Mouse (Mus musculus): Measurements from ENCODE around the gene Slc24a2.

The Slc24a2 gene

DNA sequence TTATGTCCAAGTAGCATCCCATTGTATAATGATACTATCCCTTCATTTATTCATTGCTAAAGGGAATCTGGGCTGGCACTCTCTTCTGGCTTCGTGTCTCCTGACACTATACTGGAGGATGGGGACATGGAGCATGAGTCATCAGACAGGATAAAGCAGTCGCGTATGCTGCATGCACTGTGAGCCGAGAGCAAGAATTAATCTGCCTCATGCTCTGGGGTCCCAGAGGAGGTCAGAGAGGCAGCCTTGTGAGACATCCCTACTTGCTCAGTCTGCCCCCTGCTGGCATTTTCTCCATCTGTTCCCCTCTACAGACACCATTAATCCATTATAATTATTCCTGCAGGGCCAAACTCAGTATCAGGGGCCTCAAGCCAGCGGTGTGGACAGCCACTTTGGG, 276.8 kb downstream of the Slc24a2 start:
- no peak for DNase-seq (ENCODE audit: low read depth)

DNA sequence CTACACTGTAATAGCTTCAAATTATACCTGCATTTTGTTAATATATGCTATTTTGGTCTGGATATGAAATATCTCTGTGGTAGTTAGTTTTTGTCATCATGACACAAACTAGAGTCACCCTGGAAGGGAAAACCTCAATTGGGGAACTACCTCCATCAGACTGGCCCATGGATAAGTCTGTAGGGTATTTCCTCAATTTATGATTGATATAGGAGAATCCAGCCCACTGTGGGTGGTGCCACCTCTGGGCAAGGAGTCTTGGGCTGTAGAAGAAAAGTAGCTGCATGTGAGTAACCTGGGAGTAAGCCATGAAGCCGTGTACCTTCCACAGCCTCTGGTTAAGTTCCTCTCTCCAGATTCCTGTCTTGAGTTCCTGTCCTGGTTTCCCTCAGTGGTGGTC, 281.5 kb downstream of the Slc24a2 start:
- DNase-seq (ENCODE audit: low read depth), result no peak

GRCm38 (mm10) chr4:86943296-86943695, 287.0 kb downstream of the Slc24a2 start:
- DNase-seq (ENCODE audit: low read depth), result no peak

- DNase-seq (ENCODE audit: low read depth), result no peak
Measured at GRCm38 (mm10) chr4:86942656-86943055, 287.6 kb downstream of the Slc24a2 start.

- no peak for DNase-seq (ENCODE audit: low read depth)
Measured at GRCm38 (mm10) chr4:86936706-86937105, 293.6 kb downstream of the Slc24a2 start.

DNA sequence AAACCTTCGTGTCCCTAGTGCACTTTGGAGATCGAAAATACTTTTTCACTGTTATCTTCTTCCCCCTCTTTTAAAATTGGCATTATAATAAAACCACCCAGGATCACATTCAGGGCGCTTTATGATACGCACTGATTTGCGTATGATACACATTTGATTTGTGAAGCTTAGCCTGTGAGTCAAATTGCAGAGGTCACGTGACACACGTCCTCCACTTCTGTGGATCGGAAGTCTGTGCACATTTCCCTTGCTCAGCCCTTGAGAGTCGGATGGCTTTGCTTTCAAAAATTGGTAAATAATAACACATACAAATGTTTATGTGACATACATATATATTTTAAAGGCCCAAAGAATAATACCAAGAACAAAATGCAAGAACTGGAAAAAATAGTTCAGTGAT, 294.1 kb downstream of the Slc24a2 start:
- no peak for DNase-seq (ENCODE audit: low read depth)
